Mouse (Mus musculus): ENCODE results near the gene Limch1. TPM values are rescaled to one million over a fixed set of nuclear protein-coding genes. Genes with fewer than 3 reads are reported as not detected.

Gene Limch1
- polyA plus RNA-seq, 2 experiments, result 0.54 to 1.2 TPM

DNA sequence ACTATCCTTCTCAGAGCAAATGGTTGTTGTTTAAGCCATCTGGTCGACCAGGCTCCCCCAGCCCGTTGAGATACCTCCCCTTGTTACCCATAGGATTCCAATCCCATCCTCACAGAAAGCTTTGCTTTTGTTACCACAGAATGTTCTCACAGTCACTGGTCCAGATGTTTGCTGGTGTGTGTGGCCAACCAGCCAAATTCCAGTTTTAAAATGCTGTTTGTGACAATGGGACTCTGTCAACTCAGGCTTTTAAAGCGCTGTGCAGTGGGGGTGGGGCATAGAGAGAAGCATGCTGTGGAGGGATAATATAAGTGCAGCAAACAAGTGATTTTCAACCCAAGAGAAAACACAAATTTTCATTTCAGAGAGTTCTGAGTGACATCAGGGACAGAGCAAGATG is 43.4 kb downstream of the Limch1 start:
- Histone ChIP-seq H3K4me3 (ENCODE audit: insufficient read depth in 1 of 2, low read depth in 2 of 2, low read length in 2 of 2) (no peak overlapping the region), H3K9ac (replicated peaks) (no peak overlapping the region), H3K27me3 (ENCODE audit: control insufficient read depth, insufficient read depth, low read length) (no peaks in the 10 kb centered on the region), H3K9me3 (ENCODE audit: control insufficient read depth, low read length) (no peaks in the 10 kb centered on the region), H3K4me2 (ENCODE audit: low read depth) (no peak overlapping the region), H3K27ac (no peak overlapping the region), H3K4me1 (replicated peaks; ENCODE audit: control insufficient read depth in 2 of 2, insufficient read depth in 2 of 2, low read length in 1 of 2) (no peaks in the 10 kb centered on the region), H3K36me3 (replicated peaks; ENCODE audit: control insufficient read depth, insufficient read depth, low read depth) (no peaks in the 10 kb centered on the region)
- DNase-seq (ENCODE audit: low read depth in 3 of 3, low spot score in 3 of 3), result no peak
- TF ChIP-seq CTCF (IDR thresholded peaks at IDR 0.05; ENCODE audit: low read depth), result no peak
- no peak for TF ChIP-seq EP300 (IDR thresholded peaks at IDR 0.05; ENCODE audit: low read depth)
- 49% methylated on average over 3 of the region's 3 CpGs for WGBS (ENCODE audit: insufficient replicate concordance)
- no peak for ATAC-seq (ENCODE audit: insufficient read depth)

GRCm38 (mm10) chr5:66791161-66791560 is 45.5 kb downstream of the Limch1 start:
- H3K36me3 ChIP-seq (replicated peaks; ENCODE audit: control insufficient read depth, insufficient read depth, low read depth), result no peaks in the 10 kb centered on the region
- no peak for ATAC-seq (ENCODE audit: insufficient read depth)
- H3K4me3 ChIP-seq (ENCODE audit: insufficient read depth in 1 of 2, low read depth in 2 of 2, low read length in 2 of 2), result no peak overlapping the region
- no peaks in the 10 kb centered on the region for H3K27me3 ChIP-seq (ENCODE audit: control insufficient read depth, insufficient read depth, low read length)
- H3K4me2 ChIP-seq (ENCODE audit: low read depth), result no peak overlapping the region
- no peak overlapping the region for H3K9ac ChIP-seq (replicated peaks)
- no peak for TF ChIP-seq EP300 (IDR thresholded peaks at IDR 0.05; ENCODE audit: low read depth)
- no peak for TF ChIP-seq CTCF (IDR thresholded peaks at IDR 0.05; ENCODE audit: low read depth)
- no peaks in the 10 kb centered on the region for H3K4me1 ChIP-seq (replicated peaks; ENCODE audit: control insufficient read depth in 2 of 2, insufficient read depth in 2 of 2, low read length in 1 of 2)
- H3K27ac ChIP-seq, result no peak overlapping the region
- no peaks in the 10 kb centered on the region for H3K9me3 ChIP-seq (ENCODE audit: control insufficient read depth, low read length)
- WGBS (ENCODE audit: insufficient replicate concordance), result 69% methylated on average over 6 of the region's 6 CpGs
- no peak for DNase-seq (ENCODE audit: low read depth in 3 of 3, low spot score in 3 of 3)

- 67% methylated on average over 3 of the region's 3 CpGs for WGBS (ENCODE audit: insufficient replicate concordance)
- no peaks in the 10 kb centered on the region for H3K27me3 ChIP-seq (ENCODE audit: control insufficient read depth, insufficient read depth, low read length)
- TF ChIP-seq EP300 (IDR thresholded peaks at IDR 0.05; ENCODE audit: low read depth) (no peak), CTCF (IDR thresholded peaks at IDR 0.05; ENCODE audit: low read depth) (no peak)
- DNase-seq (ENCODE audit: low read depth in 3 of 3, low spot score in 3 of 3), result no peak
- H3K27ac ChIP-seq, result no peak overlapping the region
- no peaks in the 10 kb centered on the region for H3K4me1 ChIP-seq (replicated peaks; ENCODE audit: control insufficient read depth in 2 of 2, insufficient read depth in 2 of 2, low read length in 1 of 2)
- no peaks in the 10 kb centered on the region for H3K36me3 ChIP-seq (replicated peaks; ENCODE audit: control insufficient read depth, insufficient read depth, low read depth)
- H3K9me3 ChIP-seq (ENCODE audit: control insufficient read depth, low read length), result no peaks in the 10 kb centered on the region
- H3K9ac ChIP-seq (replicated peaks), result no peak overlapping the region
- ATAC-seq (ENCODE audit: insufficient read depth), result no peak
- no peak overlapping the region for H3K4me2 ChIP-seq (ENCODE audit: low read depth)
- H3K4me3 ChIP-seq (ENCODE audit: insufficient read depth in 1 of 2, low read depth in 2 of 2, low read length in 2 of 2), result no peak overlapping the region
Measured at GRCm38 (mm10) chr5:66793251-66793650, 47.6 kb downstream of the Limch1 start.

DNA sequence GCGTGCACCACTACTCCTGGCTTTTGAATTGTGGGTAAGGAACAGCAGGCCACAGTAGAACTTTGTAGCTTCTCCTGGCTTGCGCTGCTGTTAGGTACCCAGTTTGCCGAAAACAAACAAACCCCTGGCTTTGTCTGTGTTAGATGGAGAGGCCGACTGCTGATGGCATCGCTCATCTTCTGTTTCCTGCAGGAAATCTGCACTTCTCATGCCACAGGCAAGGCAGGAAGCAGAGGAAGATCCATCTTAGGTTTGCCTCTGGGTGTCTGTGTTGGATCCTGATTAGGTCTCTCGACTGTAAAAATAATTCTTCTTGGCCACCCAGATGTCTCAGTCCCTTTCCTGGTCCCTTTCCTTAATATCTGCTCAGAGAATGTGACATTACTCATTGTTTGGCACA is 51.7 kb downstream of the Limch1 start:
- 12% methylated on average over 6 of the region's 6 CpGs for WGBS (ENCODE audit: insufficient replicate concordance)
- no peak overlapping the region for H3K4me3 ChIP-seq (ENCODE audit: insufficient read depth in 1 of 2, low read depth in 2 of 2, low read length in 2 of 2)
- H3K4me2 ChIP-seq (ENCODE audit: low read depth), result no peak overlapping the region
- no peak overlapping the region for H3K9ac ChIP-seq (replicated peaks)
- TF ChIP-seq EP300 (IDR thresholded peaks at IDR 0.05; ENCODE audit: low read depth), result no peak
- TF ChIP-seq CTCF (IDR thresholded peaks at IDR 0.05; ENCODE audit: low read depth), result no peak
- H3K36me3 ChIP-seq (replicated peaks; ENCODE audit: control insufficient read depth, insufficient read depth, low read depth), result no peaks in the 10 kb centered on the region
- H3K27ac ChIP-seq, result no peak overlapping the region
- no peaks in the 10 kb centered on the region for H3K4me1 ChIP-seq (replicated peaks; ENCODE audit: control insufficient read depth in 2 of 2, insufficient read depth in 2 of 2, low read length in 1 of 2)
- no peaks in the 10 kb centered on the region for H3K9me3 ChIP-seq (ENCODE audit: control insufficient read depth, low read length)
- DNase-seq (ENCODE audit: low read depth in 3 of 3, low spot score in 3 of 3), result no peak
- no peak for ATAC-seq (ENCODE audit: insufficient read depth)
- H3K27me3 ChIP-seq (ENCODE audit: control insufficient read depth, insufficient read depth, low read length), result no peaks in the 10 kb centered on the region

- 43% methylated on average over 3 of the region's 3 CpGs for WGBS (ENCODE audit: insufficient replicate concordance)
- TF ChIP-seq EP300 (IDR thresholded peaks at IDR 0.05; ENCODE audit: low read depth) (no peak), CTCF (IDR thresholded peaks at IDR 0.05; ENCODE audit: low read depth) (no peak)
- Histone ChIP-seq H3K4me1 (replicated peaks; ENCODE audit: control insufficient read depth in 2 of 2, insufficient read depth in 2 of 2, low read length in 1 of 2) (no peaks in the 10 kb centered on the region), H3K36me3 (replicated peaks; ENCODE audit: control insufficient read depth, insufficient read depth, low read depth) (no peaks in the 10 kb centered on the region), H3K4me3 (ENCODE audit: insufficient read depth in 1 of 2, low read depth in 2 of 2, low read length in 2 of 2) (no peak overlapping the region), H3K27ac (no peak overlapping the region), H3K27me3 (ENCODE audit: control insufficient read depth, insufficient read depth, low read length) (no peaks in the 10 kb centered on the region), H3K9me3 (ENCODE audit: control insufficient read depth, low read length) (no peaks in the 10 kb centered on the region), H3K9ac (replicated peaks) (no peak overlapping the region), H3K4me2 (ENCODE audit: low read depth) (no peak overlapping the region)
- ATAC-seq (ENCODE audit: insufficient read depth) (no peak), DNase-seq (ENCODE audit: low read depth in 3 of 3, low spot score in 3 of 3) (no peak)
Measured at GRCm38 (mm10) chr5:66798135-66798534, 52.5 kb downstream of the Limch1 start.

Measured in liver, embryonic 14.5 days (tissue).